Mouse (Mus musculus) hindbrain, embryonic 10.5 days (tissue): Measurements from ENCODE around the gene Ewsr1. TPM values are rescaled to one million over a fixed set of nuclear protein-coding genes. Genes with fewer than 3 reads are reported as not detected.

Experiments
- DNase-seq: peaks from one replicate; pipeline ENCODE4 v3.0.0-alpha.2; 2017; ENCODE audit warnings: low spot score
- H3K27ac ChIP-seq: fragments of 300-500 bp; sonication (generic); 2 replicates; pipeline ENCODE4 v1.5.1; 2016; ENCODE audit warnings: mild to moderate bottlenecking, moderate library complexity
- H3K27me3 ChIP-seq: fragments of 300-500 bp; sonication (generic); 2 replicates; pipeline ENCODE4 v1.6.1; 2016; ENCODE audit warnings: mild to moderate bottlenecking; ENCODE audit not compliant: poor library complexity, insufficient read depth, severe bottlenecking
- H3K36me3 ChIP-seq: fragments of 300-500 bp; sonication (generic); 2 replicates; pipeline ENCODE4 v1.6.1; 2016; ENCODE audit warnings: mild to moderate bottlenecking, moderate library complexity
- H3K4me1 ChIP-seq: fragments of 300-500 bp; sonication (generic); replicated peaks from 2 replicates; pipeline ENCODE4 v1.6.1; 2016; ENCODE audit warnings: mild to moderate bottlenecking
- H3K4me3 ChIP-seq: fragments of 300-500 bp; sonication (generic); 2 replicates; pipeline ENCODE4 v1.5.1; 2016; ENCODE audit warnings: mild to moderate bottlenecking, moderate library complexity
- H3K9me3 ChIP-seq: fragments of 300-500 bp; sonication (generic); 2 replicates; pipeline ENCODE4 v1.6.1; 2016; ENCODE audit warnings: mild to moderate bottlenecking, moderate library complexity
- WGBS: fragments of 180-500 bp; shearing (Covaris S2); methylation state at CpG from one replicate; pipeline ENCODE4 v1.1.7; 2016; 5-methylcytosine and 5-hydroxymethylcytosine counted together
- polyA plus RNA-seq: library from polyadenylated mRNA; unstranded; fragments of >200 nt; fragmentation: Nextera tagmentation; extraction: Ambion mirVana; gene quantifications from 2 replicates; pipeline ENCODE4 v1.2.1, GENCODE M21; 2016

Ewsr1 gene
- polyA plus RNA-seq, 1 experiment from 2014 or later: 877 TPM

- Histone ChIP-seq H3K4me1 (peaks cover 20% of the 10 kb centered on the region), H3K4me3 (no peak overlapping the region), H3K36me3 (no peaks in the 10 kb centered on the region), H3K27me3 (peaks cover 33% of the 10 kb centered on the region), H3K27ac (no peak overlapping the region), H3K9me3 (no peaks in the 10 kb centered on the region)
- DNase-seq: no peak
- 76% methylated on average over 10 of the region's 10 CpGs for WGBS
Measured at GRCm38 (mm10) chr11:5052200-5052854, 46.7 kb downstream of the Ewsr1 start.

- peaks cover 13% of the 10 kb centered on the region for H3K4me1 ChIP-seq
- H3K4me3 ChIP-seq: no peak overlapping the region
- no peaks in the 10 kb centered on the region for H3K36me3 ChIP-seq
- DNase-seq: no peak
- H3K9me3 ChIP-seq: no peaks in the 10 kb centered on the region
- H3K27ac ChIP-seq: no peak overlapping the region
- H3K27me3 ChIP-seq: peaks cover 26% of the 10 kb centered on the region
- 77% methylated on average over 10 of the region's 10 CpGs for WGBS
Measured at GRCm38 (mm10) chr11:5051629-5052028, 47.4 kb downstream of the Ewsr1 start.

- H3K27me3 ChIP-seq: 0 out of 2 replicates have a peak, but pooled peaks cover 6% of the 10 kb centered on the region
- peaks cover 19% of the 10 kb centered on the region for H3K36me3 ChIP-seq
- no peak overlapping the region for H3K4me3 ChIP-seq
- 53% methylated on average over 12 of the region's 12 CpGs for WGBS
- no peak for DNase-seq
- 0 out of 2 replicates have a peak, but pooled peaks cover 3% of the 10 kb centered on the region for H3K4me1 ChIP-seq
- no peak overlapping the region for H3K27ac ChIP-seq
- H3K9me3 ChIP-seq: no peaks in the 10 kb centered on the region
Measured at GRCm38 (mm10) chr11:5046321-5046926, 52.6 kb downstream of the Ewsr1 start.

- Histone ChIP-seq H3K4me3 (no peak overlapping the region), H3K27me3 (no peaks in the 10 kb centered on the region), H3K27ac (no peak overlapping the region), H3K4me1 (0 out of 2 replicates have a peak, but pooled peaks cover 3% of the 10 kb centered on the region), H3K9me3 (no peaks in the 10 kb centered on the region), H3K36me3 (peaks cover 55% of the 10 kb centered on the region)
- DNase-seq: no peak
- 93% methylated on average over 8 of the region's 8 CpGs for WGBS
Measured at GRCm38 (mm10) chr11:5042645-5043381, 56.3 kb downstream of the Ewsr1 start.

- H3K27ac ChIP-seq: no peak overlapping the region
- 79% methylated on average over 18 of the region's 18 CpGs for WGBS
- 0 out of 2 replicates have a peak, but pooled peaks cover 3% of the 10 kb centered on the region for H3K4me1 ChIP-seq
- no peak for DNase-seq
- no peak overlapping the region for H3K4me3 ChIP-seq
- no peaks in the 10 kb centered on the region for H3K9me3 ChIP-seq
- peaks cover 71% of the 10 kb centered on the region for H3K36me3 ChIP-seq
- no peaks in the 10 kb centered on the region for H3K27me3 ChIP-seq
Measured at GRCm38 (mm10) chr11:5041144-5041780, 57.8 kb downstream of the Ewsr1 start.

GRCm38 (mm10) chr11:5040585-5040984, 58.5 kb downstream of the Ewsr1 start:
- no peaks in the 10 kb centered on the region for H3K27me3 ChIP-seq
- peaks cover 78% of the 10 kb centered on the region for H3K36me3 ChIP-seq
- DNase-seq: no peak
- no peaks in the 10 kb centered on the region for H3K9me3 ChIP-seq
- no peak overlapping the region for H3K27ac ChIP-seq
- 94% methylated on average over 5 of the region's 5 CpGs for WGBS
- H3K4me1 ChIP-seq: 0 out of 2 replicates have a peak, but pooled peaks cover 3% of the 10 kb centered on the region
- H3K4me3 ChIP-seq: no peak overlapping the region

- DNase-seq: no peak
- Histone ChIP-seq H3K27ac (no peak overlapping the region), H3K36me3 (peaks cover 100% of the 10 kb centered on the region), H3K27me3 (no peaks in the 10 kb centered on the region), H3K4me1 (0 out of 2 replicates have a peak, but pooled peaks cover 3% of the 10 kb centered on the region), H3K9me3 (no peaks in the 10 kb centered on the region), H3K4me3 (no peak overlapping the region)
- 88% methylated on average over 8 of the region's 8 CpGs for WGBS
Measured at GRCm38 (mm10) chr11:5037146-5037854, 61.8 kb downstream of the Ewsr1 start.

- Histone ChIP-seq H3K36me3 (peaks cover 100% of the 10 kb centered on the region), H3K9me3 (no peaks in the 10 kb centered on the region), H3K27me3 (no peaks in the 10 kb centered on the region), H3K4me1 (no peaks in the 10 kb centered on the region), H3K27ac (no peak overlapping the region), H3K4me3 (no peak overlapping the region)
- DNase-seq: no peak
- 91% methylated on average over 4 of the region's 4 CpGs for WGBS
Measured at GRCm38 (mm10) chr11:5035421-5035820, 63.6 kb downstream of the Ewsr1 start.

GRCm38 (mm10) chr11:5033136-5033535, 65.9 kb downstream of the Ewsr1 start:
- H3K36me3 ChIP-seq: peaks cover 100% of the 10 kb centered on the region
- WGBS: 95% methylated on average over 3 of the region's 3 CpGs
- DNase-seq: no peak
- no peak overlapping the region for H3K4me3 ChIP-seq
- H3K27me3 ChIP-seq: no peaks in the 10 kb centered on the region
- no peak overlapping the region for H3K27ac ChIP-seq
- H3K4me1 ChIP-seq: no peaks in the 10 kb centered on the region
- H3K9me3 ChIP-seq: no peaks in the 10 kb centered on the region

- H3K4me1 ChIP-seq: no peaks in the 10 kb centered on the region
- 95% methylated on average over 10 of the region's 10 CpGs for WGBS
- H3K36me3 ChIP-seq: peaks cover 100% of the 10 kb centered on the region
- no peak for DNase-seq
- no peaks in the 10 kb centered on the region for H3K27me3 ChIP-seq
- no peak overlapping the region for H3K27ac ChIP-seq
- no peak overlapping the region for H3K4me3 ChIP-seq
- H3K9me3 ChIP-seq: no peaks in the 10 kb centered on the region
Measured at GRCm38 (mm10) chr11:5032706-5033105, 66.4 kb downstream of the Ewsr1 start.

GRCm38 (mm10) chr11:5028228-5028627, 70.8 kb downstream of the Ewsr1 start:
- Histone ChIP-seq H3K4me3 (no peak overlapping the region), H3K36me3 (peaks cover 100% of the 10 kb centered on the region), H3K27me3 (no peaks in the 10 kb centered on the region), H3K27ac (no peak overlapping the region), H3K4me1 (no peaks in the 10 kb centered on the region), H3K9me3 (no peaks in the 10 kb centered on the region)
- no peak for DNase-seq
- 95% methylated on average over 7 of the region's 7 CpGs for WGBS

GRCm38 (mm10) chr11:5025108-5025507, 74.0 kb downstream of the Ewsr1 start:
- Histone ChIP-seq H3K4me3 (no peak overlapping the region), H3K27me3 (no peaks in the 10 kb centered on the region), H3K4me1 (no peaks in the 10 kb centered on the region), H3K27ac (no peak overlapping the region), H3K9me3 (no peaks in the 10 kb centered on the region), H3K36me3 (peaks cover 91% of the 10 kb centered on the region)
- DNase-seq: no peak
- 93% methylated on average over 1 of the region's 1 CpGs for WGBS
